Mouse (Mus musculus) heart, adult 2 months (tissue): ENCODE results near the gene Scarb1. TPM values are rescaled to one million over a fixed set of nuclear protein-coding genes. Genes with fewer than 3 reads are reported as not detected.

ENCODE experiments used
- DNase-seq, 2 experiments: peaks; one replicate each; pipeline ENCODE4 v3.0.0; 2021
- H3K27ac ChIP-seq: fragments of 200-600 bp; 2 replicates; pipeline ENCODE4 v1.8.1; 2022
- H3K27me3 ChIP-seq: fragments of 200-500 bp; 2 replicates; pipeline ENCODE4 v1.6.1; 2012; ENCODE audit warnings: mild to moderate bottlenecking, low read length, inconsistent platforms, mixed read lengths; ENCODE audit not compliant: control insufficient read depth, insufficient read depth
- H3K36me3 ChIP-seq: fragments of 200-500 bp; 2 replicates; pipeline ENCODE4 v1.6.1; 2012; ENCODE audit warnings: low read length, inconsistent platforms; ENCODE audit not compliant: control insufficient read depth, insufficient read depth
- H3K4me1 ChIP-seq: fragments of 200-500 bp; 2 replicates; pipeline ENCODE4 v1.6.1; 2011; ENCODE audit warnings: low read length; ENCODE audit not compliant: control insufficient read depth, insufficient read depth
- H3K4me3 ChIP-seq: fragments of 200-600 bp; 2 replicates; pipeline ENCODE4 v1.8.1; 2022
- H3K79me2 ChIP-seq: fragments of 200-500 bp; replicated peaks from 2 replicates; pipeline ENCODE4 v1.6.1; 2012; ENCODE audit warnings: mild to moderate bottlenecking, inconsistent platforms, low read length, moderate library complexity, mixed read lengths; ENCODE audit not compliant: control insufficient read depth, insufficient read depth
- H3K9ac ChIP-seq: fragments of 200-500 bp; 2 replicates; pipeline ENCODE4 v1.6.1; 2012; ENCODE audit warnings: low read depth, mild to moderate bottlenecking, control low read depth, inconsistent platforms, low read length, mixed read lengths
- CTCF ChIP-seq: fragments of 200-600 bp; IDR thresholded peaks from 2 replicates; pipeline ENCODE4 v1.8.1; 2022; ENCODE audit warnings: antibody characterized with exemption, mild to moderate bottlenecking, moderate library complexity
- EP300 ChIP-seq: fragments of 200-500 bp; IDR thresholded peaks from 2 replicates; pipeline ENCODE4 v1.6.1; 2011; ENCODE audit warnings: low read depth, low read length, control low read depth; ENCODE audit not compliant: insufficient read depth
- POLR2A ChIP-seq: fragments of 200-500 bp; IDR thresholded peaks from 2 replicates; pipeline ENCODE4 v1.6.1; 2011; ENCODE audit warnings: mild to moderate bottlenecking, low read depth, low read length, control low read depth; ENCODE audit not compliant: insufficient read depth
- WGBS: fragments of 180-500 bp; shearing (Covaris S2); methylation state at CpG from one replicate; pipeline ENCODE4 v1.1.7; 2018; 5-methylcytosine and 5-hydroxymethylcytosine counted together
- intact Hi-C: fragments of 180-260 bp; cut with DNase I; formaldehyde crosslinking; loops from one replicate; pipeline ENCODE4 v1.15.1; 2025
- polyA plus RNA-seq: library from polyadenylated mRNA; depleted of rRNA; stranded (reverse); fragments of >200 nt; gene quantifications from 2 replicates; pipeline ENCODE4 v1.2.3, GENCODE M21; 2012
- total RNA-seq, 2 experiments: library from RNA; stranded (reverse); gene quantifications; 2 replicates each; pipeline ENCODE4 v1.2.3; 2021

Scarb1 gene
- total and polyA plus RNA-seq, 3 experiments: 23.6 to 55.5 (median 27.8) TPM

GRCm38 (mm10) chr5:125351057-125351456 is 10.2 kb upstream of the Scarb1 start:
- WGBS: 74% methylated on average over 8 of the region's 8 CpGs
- Histone ChIP-seq H3K4me3 (no peak overlapping the region), H3K79me2 (no peaks in the 10 kb centered on the region), H3K27ac (no peak overlapping the region), H3K4me1 (peaks cover 2% of the 10 kb centered on the region), H3K36me3 (no peaks in the 10 kb centered on the region), H3K9ac (no peak overlapping the region), H3K27me3 (no peaks in the 10 kb centered on the region)
- TF ChIP-seq CTCF (no peak), EP300 (no peak), POLR2A (no peak)
- intact Hi-C loops: no loop called here
- DNase-seq: no peak

GRCm38 (mm10) chr5:125349391-125349790 is 8.5 kb upstream of the Scarb1 start:
- Histone ChIP-seq H3K79me2 (no peaks in the 10 kb centered on the region), H3K27me3 (no peaks in the 10 kb centered on the region), H3K27ac (no peak overlapping the region), H3K4me1 (peaks cover 2% of the 10 kb centered on the region), H3K4me3 (no peak overlapping the region), H3K36me3 (no peaks in the 10 kb centered on the region), H3K9ac (no peak overlapping the region)
- intact Hi-C loops: no loop called here
- no peak for TF ChIP-seq POLR2A
- no peak for TF ChIP-seq CTCF
- TF ChIP-seq EP300: no peak
- DNase-seq: no peak
- 75% methylated on average over 3 of the region's 3 CpGs for WGBS

- 34% methylated on average over 8 of the region's 8 CpGs for WGBS
- H3K79me2 ChIP-seq: no peaks in the 10 kb centered on the region
- peak; percentile 93 for TF ChIP-seq CTCF
- TF ChIP-seq EP300: no peak
- no peaks in the 10 kb centered on the region for H3K36me3 ChIP-seq
- no peaks in the 10 kb centered on the region for H3K27me3 ChIP-seq
- no peak overlapping the region for H3K9ac ChIP-seq
- H3K4me3 ChIP-seq: no peak overlapping the region
- H3K4me1 ChIP-seq: peaks cover 2% of the 10 kb centered on the region
- H3K27ac ChIP-seq: no peak overlapping the region
- intact Hi-C loops: no loop called here
- DNase-seq: peak; percentile 52 to 74
Observed at GRCm38 (mm10) chr5:125348487-125348886, 7.6 kb upstream of the Scarb1 start.

GRCm38 (mm10) chr5:125348067-125348466 is 7.2 kb upstream of the Scarb1 start:
- TF ChIP-seq POLR2A (no peak), EP300 (no peak), CTCF (no peak)
- Histone ChIP-seq H3K4me3 (no peak overlapping the region), H3K27me3 (no peaks in the 10 kb centered on the region), H3K9ac (no peak overlapping the region), H3K36me3 (no peaks in the 10 kb centered on the region), H3K79me2 (no peaks in the 10 kb centered on the region), H3K27ac (no peak overlapping the region), H3K4me1 (peaks cover 2% of the 10 kb centered on the region)
- intact Hi-C loops: no loop called here
- no peak for DNase-seq
- WGBS: 35% methylated on average over 7 of the region's 7 CpGs

GRCm38 (mm10) chr5:125344296-125344695 is 3.4 kb upstream of the Scarb1 start:
- no peak overlapping the region for H3K4me3 ChIP-seq
- H3K27ac ChIP-seq: no peak overlapping the region
- peaks cover 7% of the 10 kb centered on the region for H3K4me1 ChIP-seq
- TF ChIP-seq CTCF (no peak), POLR2A (no peak), EP300 (no peak)
- WGBS: 95% methylated on average over 6 of the region's 6 CpGs
- H3K9ac ChIP-seq: no peak overlapping the region
- DNase-seq: no peak
- no peaks in the 10 kb centered on the region for H3K36me3 ChIP-seq
- H3K27me3 ChIP-seq: no peaks in the 10 kb centered on the region
- H3K79me2 ChIP-seq: no peaks in the 10 kb centered on the region
- intact Hi-C loops: loop anchor here (5.0 kb wide), 2 partner anchors 42 to 72 kb away; no protein-coding TSS in a partner anchor

- 24% methylated on average over 14 of the region's 14 CpGs for WGBS
- Histone ChIP-seq H3K4me3 (peak overlapping the region; percentile 75), H3K9ac (peak overlapping the region; percentile 36), H3K27me3 (no peaks in the 10 kb centered on the region), H3K79me2 (no peaks in the 10 kb centered on the region), H3K4me1 (peaks cover 10% of the 10 kb centered on the region), H3K36me3 (no peaks in the 10 kb centered on the region), H3K27ac (peak overlapping the region; percentile 89; the same call in 1 of the 2 replicates)
- intact Hi-C loops: loop anchor here (2.0 to 5.0 kb wide), 3 partner anchors 23 to 69 kb away; no protein-coding TSS in a partner anchor
- no peak for DNase-seq
- TF ChIP-seq POLR2A: no peak
- no peak for TF ChIP-seq CTCF
- no peak for TF ChIP-seq EP300
Observed at GRCm38 (mm10) chr5:125341459-125342090, 681 bp upstream of the Scarb1 start.
